Mouse (Mus musculus) G1E (cell line): Measurements from ENCODE around the gene Cemip.

Source experiments
- CTCF ChIP-seq: IDR thresholded peaks from 2 replicates; pipeline ENCODE4 v1.5.1; 2012; ENCODE audit warnings: low read depth, low read length, inconsistent platforms, mixed read lengths
- GATA1 ChIP-seq: IDR thresholded peaks from 2 replicates; pipeline ENCODE4 v1.6.1; 2012; ENCODE audit warnings: borderline replicate concordance, low read length, inconsistent platforms, mixed read lengths
- TAL1 ChIP-seq: conservative IDR thresholded peaks from 2 replicates; pipeline ENCODE4 v1.6.1; 2012; ENCODE audit warnings: low read depth, low read length, inconsistent platforms, mixed read lengths

DNA sequence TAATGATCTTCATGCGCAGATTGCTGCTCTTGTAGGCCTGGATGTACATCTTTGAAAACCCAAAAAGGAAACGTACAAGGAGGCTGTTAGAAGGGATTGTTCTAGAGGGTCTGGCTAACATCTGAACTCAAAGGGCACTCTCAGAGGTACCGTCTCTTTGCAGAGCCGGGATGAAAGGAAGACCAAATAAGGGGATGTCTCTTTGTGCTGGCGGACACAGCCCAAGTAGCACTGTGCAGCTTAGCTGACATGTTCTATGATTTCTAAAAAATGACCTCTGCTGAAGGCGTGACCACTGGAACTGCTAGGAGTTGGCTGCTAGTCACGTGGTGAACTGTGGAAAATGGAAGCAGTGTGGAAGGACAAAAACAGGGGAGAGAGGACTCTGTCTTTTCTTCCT lies 137.6 kb downstream of the Cemip start:
- TF ChIP-seq CTCF (no peak), GATA1 (no peak), TAL1 (no peak)
